Mouse (Mus musculus) erythroid progenitor cell, adult 5-6 weeks (primary cell): ENCODE results near the gene Pank3. TPM values are rescaled to one million over a fixed set of nuclear protein-coding genes. Genes with fewer than 3 reads are reported as not detected.
A peak's percentile ranks its signal among the peaks of the same experiment; 100 is the strongest.
"Not testable (repeated sequence)": the region's sequence is repeated elsewhere in the genome, so short reads cannot be mapped to it uniquely, and the experiment has no call there.

Experiments used
- ATAC-seq: replicated peaks from 2 replicates; pipeline ENCODE4 v1.8.0; 2016; ENCODE audit warnings: moderate number of reproducible peaks, mild to moderate bottlenecking, moderate TSS enrichment, inconsistent platforms; ENCODE audit not compliant: poor library complexity, low FRiP score, severe bottlenecking
- total RNA-seq, 2 experiments: library from RNA; stranded (forward) in 1 of 2; stranded (reverse) in 1 of 2; fragments of 150-400 nt in 1 of 2; fragments of 186-747, 209-891 nt in 1 of 2; gene quantifications; 2 replicates each; pipeline versions ENCODE4 v1.2.3 to v1.2.4; 2015 to 2017; ENCODE audit warnings: low replicate concordance in 2 of 2

The Pank3 gene
- total RNA-seq, 2 experiments from 2014 or later, result 10.1 to 10.2 TPM

DNA sequence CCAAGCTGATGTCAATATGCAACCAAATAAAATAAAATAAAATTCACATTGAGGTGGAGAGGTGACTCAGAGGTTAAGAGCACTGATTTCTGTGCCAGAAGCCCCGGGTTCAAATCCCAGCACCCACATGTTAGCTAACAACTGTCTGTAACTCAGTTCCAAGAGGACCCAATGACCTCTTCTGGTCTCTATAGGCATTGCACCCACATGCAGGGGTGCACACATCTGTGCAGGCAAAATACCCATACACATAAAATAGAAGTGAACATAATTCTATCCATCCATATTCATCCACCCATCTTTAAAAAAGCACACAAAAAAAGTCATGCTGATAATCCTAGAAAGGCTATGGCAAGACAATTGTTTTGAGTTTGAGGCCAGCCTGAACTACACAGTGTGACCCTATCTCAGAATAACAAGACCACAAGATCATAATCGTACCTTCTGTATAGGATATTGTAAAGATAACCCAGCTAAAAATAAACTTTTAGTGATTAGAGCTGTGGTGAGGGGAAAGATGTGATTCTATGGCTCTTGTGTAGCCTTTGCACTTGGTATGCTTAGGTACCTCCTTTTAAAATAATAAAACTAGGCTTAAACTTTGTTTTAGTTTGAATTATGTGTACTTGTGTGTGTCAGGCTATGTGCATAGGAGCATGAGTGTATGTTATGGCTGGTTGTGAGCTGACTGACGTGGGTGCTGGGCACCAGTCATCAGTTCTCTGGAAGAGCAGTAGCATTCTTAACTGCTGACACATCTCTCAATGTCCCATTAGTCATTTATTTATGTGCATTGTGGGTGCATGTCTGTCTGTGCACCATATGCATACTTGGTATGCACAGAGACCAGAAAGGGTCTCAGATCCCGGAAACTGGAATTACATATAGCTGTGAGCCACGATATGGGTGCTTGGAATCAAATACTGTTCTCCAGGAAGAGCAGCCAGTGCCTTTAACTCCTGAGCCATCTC is 68.2 kb downstream of the Pank3 start:
- ATAC-seq, result no peak

DNA sequence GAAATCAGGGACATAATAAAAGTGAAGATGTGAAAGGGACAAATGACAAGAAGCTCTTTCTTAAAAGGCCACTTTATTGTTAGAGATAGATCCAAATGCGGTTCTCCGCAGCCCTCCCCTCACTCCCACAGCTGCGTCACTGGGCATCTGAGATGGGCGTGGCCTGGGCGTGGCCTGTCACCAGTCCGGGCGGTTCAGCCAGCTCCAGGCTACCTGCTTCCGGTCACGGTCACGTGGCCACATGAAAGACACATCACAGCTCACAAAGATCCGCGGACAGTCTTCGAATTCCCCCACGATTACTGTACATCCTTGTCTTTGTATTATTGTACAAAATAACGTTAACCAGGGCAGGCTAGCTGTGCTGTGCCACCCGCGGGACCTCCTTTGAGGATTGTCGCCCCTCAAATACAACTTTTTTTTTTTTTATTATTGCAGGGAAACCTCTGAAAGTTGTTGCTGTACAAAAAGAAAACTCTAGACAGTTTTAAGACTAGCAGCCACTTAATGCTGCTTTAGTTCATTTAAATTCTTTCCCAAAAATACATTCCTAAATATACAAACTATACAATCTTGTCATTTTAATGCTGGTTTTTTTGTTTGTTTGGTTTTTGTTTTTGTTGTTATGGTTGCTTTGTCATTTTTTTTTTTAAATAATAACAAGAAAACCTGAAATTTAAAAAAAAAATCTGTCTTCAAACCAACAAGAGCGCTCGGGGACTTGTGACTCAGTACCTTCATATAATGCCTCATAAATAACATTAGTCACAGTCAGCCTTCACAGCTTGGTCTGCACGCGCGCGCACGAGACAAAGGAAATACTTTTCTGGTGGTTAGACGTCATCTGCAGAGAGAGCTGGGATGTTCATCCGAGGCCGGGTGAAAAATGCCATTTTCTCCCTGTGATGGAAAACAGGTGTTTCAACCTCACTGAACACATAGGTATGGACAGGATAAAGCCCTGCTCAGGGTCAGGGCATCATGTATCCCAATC is 69.4 kb downstream of the Pank3 start:
- peak; percentile 91 for ATAC-seq

DNA sequence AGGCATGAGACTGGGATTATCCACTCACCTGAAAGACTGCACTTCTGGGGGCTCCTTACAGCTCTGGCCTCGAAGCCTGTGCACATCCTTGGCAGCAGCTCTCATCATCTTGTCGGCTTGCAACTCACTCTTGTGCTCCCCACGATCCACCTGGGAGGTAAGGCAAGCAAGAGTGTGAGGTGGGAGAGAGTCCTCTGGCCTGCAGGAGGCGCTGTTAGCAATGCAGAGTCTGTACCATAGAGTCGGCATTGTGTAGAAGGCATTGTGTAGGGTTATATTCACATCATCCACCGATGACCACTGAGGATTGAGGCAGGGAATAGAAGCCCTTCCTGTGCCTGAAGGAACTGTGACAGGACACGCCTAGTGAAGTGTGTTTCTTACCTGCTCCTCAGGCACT is 71.0 kb downstream of the Pank3 start:
- ATAC-seq, result no peak

DNA sequence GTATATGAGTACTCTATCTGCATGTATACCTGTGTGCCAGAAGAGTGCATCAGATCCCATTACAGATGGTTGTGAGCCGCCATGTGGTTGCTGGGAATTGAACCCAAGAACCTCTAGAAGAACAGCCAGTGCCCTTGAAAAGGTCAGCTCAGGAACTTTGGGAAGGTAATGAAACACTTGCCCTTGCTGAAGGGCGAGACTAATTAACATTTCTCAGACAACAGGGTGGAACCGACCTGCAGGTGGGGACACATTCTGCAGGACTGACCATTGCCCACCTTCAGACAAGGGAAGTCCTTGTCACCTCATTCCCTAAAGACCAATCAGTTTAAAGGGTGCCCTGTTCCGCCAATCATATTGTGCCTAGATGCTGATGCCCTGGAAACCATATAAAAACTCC is 71.5 kb downstream of the Pank3 start:
- ATAC-seq, result not testable (repeated sequence)

Other genes with a start within 250 kb of the Pank3 start
- gene Fbll1, start 29.4 kb downstream of the Pank3 start, total RNA-seq (2015; ENCODE audit: low replicate concordance), result not detected in 2 replicates
- not detected in 2 replicates for gene Fbll1, start 29.4 kb downstream of the Pank3 start, total RNA-seq (2017; ENCODE audit: low replicate concordance)
- 30.6 and 35.6 TPM in 2 replicates for gene Rars, start 65.0 kb downstream of the Pank3 start, total RNA-seq (2015; ENCODE audit: low replicate concordance)
- 21.6 and 36.3 TPM in 2 replicates for gene Rars, start 65.0 kb downstream of the Pank3 start, total RNA-seq (2017; ENCODE audit: low replicate concordance)
- gene Wwc1, start 211.0 kb downstream of the Pank3 start, total RNA-seq (2015; ENCODE audit: low replicate concordance), result not detected in 2 replicates
- gene Wwc1, start 211.0 kb downstream of the Pank3 start, total RNA-seq (2017; ENCODE audit: low replicate concordance), result not detected in 2 replicates